ENCODE assay signal across 19 mouse cellular contexts in genomic region chr17:18718275-18718674, GRCm38 (mm10).
DNase-seq lines count a peak whose midpoint lies in the region; ATAC-seq lines count a peak whose summit lies in the region.
"Had no signal": no experiment of that assay in that cellular context is flagged by ENCODE, and none has a peak within 500 bp of the region (broad histone marks: within the 10 kb centered on the region; RNA-seq: fewer than 3 reads in every experiment).

No protein-coding gene starts in this region.

- intact Hi-C loops in left cerebral cortex, postnatal 25 days (cut with DNase I): no loop called here

- peak; percentile 35 for DNase-seq in 416B (ENCODE audit: low read depth)
- DNase-seq in CD4-positive, CD25-positive, alpha-beta regulatory T cell, adult 2 months (ENCODE audit: low read depth, low spot score): peak; percentile 16
- peak; percentile 35 for DNase-seq in naive thymus-derived CD4-positive, alpha-beta T cell, adult 2 months (ENCODE audit: low read depth)
- DNase-seq in left cerebral cortex, postnatal 25 days (ENCODE audit: low spot score in 2 of 2): no peak
- no peak for DNase-seq in heart, adult 8-10 months (ENCODE audit: low spot score)
- no peak for DNase-seq in frontal cortex, postnatal 14 days (ENCODE audit: low spot score in 2 of 2)
- DNase-seq: adrenal gland, postnatal 10 days; adrenal gland, postnatal 36 days; cerebellum, adult 18-20 months; cerebellum, adult 9-10 months; cerebellum, postnatal 14 days; gastrocnemius, postnatal 10 days; gastrocnemius, postnatal 36 days; heart, adult 2 months had no signal

- ATAC-seq in activated CD4-positive, CD25-positive, alpha-beta regulatory T cell, adult 4 months: peak; percentile 37
- ATAC-seq: forebrain, embryonic 13.5 days; forebrain, embryonic 16.5 days; hindbrain, embryonic 16.5 days; intestine, postnatal 0 days had no signal

Comparison
In these comparisons a context has a peak if more than half of its experiments do, and no peak if none do; other contexts are left out.
1. DNase-seq: peak in 416B (single experiment), CD4-positive, CD25-positive, alpha-beta regulatory T cell, adult 2 months (single experiment) and naive thymus-derived CD4-positive, alpha-beta T cell, adult 2 months (single experiment); none in left cerebral cortex, postnatal 25 days (0 of 2), heart, adult 8-10 months (single experiment) and frontal cortex, postnatal 14 days (0 of 2).